Mouse (Mus musculus) G1E (cell line): Measurements from ENCODE around the gene Tns1.

Source experiments
- CTCF ChIP-seq: IDR thresholded peaks from 2 replicates; pipeline ENCODE4 v1.5.1; 2012; ENCODE audit warnings: low read depth, low read length, inconsistent platforms, mixed read lengths
- GATA1 ChIP-seq: IDR thresholded peaks from 2 replicates; pipeline ENCODE4 v1.6.1; 2012; ENCODE audit warnings: borderline replicate concordance, low read length, inconsistent platforms, mixed read lengths
- GATA2 ChIP-seq: IDR thresholded peaks from 2 replicates; pipeline ENCODE4 v1.6.1; 2012; ENCODE audit warnings: low read depth, low read length, inconsistent platforms, borderline replicate concordance
- POLR2AphosphoS5 ChIP-seq: IDR thresholded peaks from 2 replicates; pipeline ENCODE4 v1.6.1; 2012; ENCODE audit warnings: low read depth, low read length, inconsistent platforms; ENCODE audit not compliant: insufficient replicate concordance

GRCm38 (mm10) chr1:74034736-74035135 is 89.5 kb downstream of the Tns1 start:
- TF ChIP-seq CTCF (no peak), GATA2 (no peak), POLR2AphosphoS5 (no peak), GATA1 (no peak)
